Mouse (Mus musculus) neural tube, embryonic 14.5 days (tissue): ENCODE results near the gene Cryba1. TPM values are rescaled to one million over a fixed set of nuclear protein-coding genes. Genes with fewer than 3 reads are reported as not detected.

ENCODE experiments used
- ATAC-seq: fragments of 200-750 bp; cut with Nextera tagmentation; 2 replicates; pipeline ENCODE4 v1.8.0; 2017; ENCODE audit warnings: low read depth, mild to moderate bottlenecking, moderate TSS enrichment, moderate library complexity
- H3K27ac ChIP-seq: fragments of 300-500 bp; sonication (generic); 2 replicates; pipeline ENCODE4 v1.5.1; 2014; ENCODE audit warnings: low read depth, mild to moderate bottlenecking, control low read depth, low read length, moderate library complexity, mixed read lengths
- H3K27me3 ChIP-seq: fragments of 300-500 bp; sonication (generic); 2 replicates; pipeline ENCODE4 v1.6.1; 2014; ENCODE audit warnings: low read length; ENCODE audit not compliant: control insufficient read depth, insufficient read depth
- H3K36me3 ChIP-seq: fragments of 300-500 bp; sonication (generic); 2 replicates; pipeline ENCODE4 v1.6.1; 2014; ENCODE audit warnings: low read length, mixed read lengths; ENCODE audit not compliant: control insufficient read depth, insufficient read depth
- H3K4me1 ChIP-seq: fragments of 300-500 bp; sonication (generic); 2 replicates; pipeline ENCODE4 v1.6.1; 2014; ENCODE audit warnings: low read length; ENCODE audit not compliant: control insufficient read depth, insufficient read depth
- H3K4me2 ChIP-seq: fragments of 300-500 bp; sonication (generic); 2 replicates; pipeline ENCODE4 v1.6.1; 2014; ENCODE audit warnings: mild to moderate bottlenecking, low read depth, low read length, control low read depth
- H3K4me3 ChIP-seq: fragments of 300-500 bp; sonication (generic); 2 replicates; pipeline ENCODE4 v1.5.1; 2014; ENCODE audit warnings: low read depth, low read length, control low read depth, mixed read lengths
- H3K9ac ChIP-seq: fragments of 300-500 bp; sonication (generic); replicated peaks from 2 replicates; pipeline ENCODE4 v1.6.1; 2014; ENCODE audit warnings: low read depth, mild to moderate bottlenecking, control low read depth, low read length, mixed read lengths
- H3K9me3 ChIP-seq: fragments of 300-500 bp; sonication (generic); 2 replicates; pipeline ENCODE4 v1.6.1; 2016; ENCODE audit warnings: low read length; ENCODE audit not compliant: control insufficient read depth
- WGBS: fragments of 180-500 bp; shearing (Covaris S2); extraction: QIAGEN DNeasy Blood & Tissue Kit; methylation state at CpG from one replicate; pipeline ENCODE4 v1.1.7; 2014; 5-methylcytosine and 5-hydroxymethylcytosine counted together
- polyA plus RNA-seq: library from polyadenylated mRNA; unstranded; fragments of >200 nt; fragmentation: Nextera tagmentation; extraction: Ambion mirVana; gene quantifications from 2 replicates; pipeline ENCODE4 v1.2.1, GENCODE M21; 2014

Cryba1 gene
- 0.64 and 0.72 TPM in 2 replicates for polyA plus RNA-seq

GRCm38 (mm10) chr11:77725183-77725582 lies at the start of gene Cryba1:
TSS of gene Cryba1 (minus strand) at chr11:77725283.
- H3K36me3 ChIP-seq: no peaks in the 10 kb centered on the region
- no peak within 1 kb of the TSS for H3K9ac ChIP-seq
- no peaks in the 10 kb centered on the region for H3K4me1 ChIP-seq
- no peaks in the 10 kb centered on the region for H3K27me3 ChIP-seq
- H3K9me3 ChIP-seq: no peaks in the 10 kb centered on the region
- ATAC-seq: no peak
- H3K4me2 ChIP-seq: no peak within 1 kb of the TSS
- no peak within 1 kb of the TSS for H3K4me3 ChIP-seq
- H3K27ac ChIP-seq: no peak within 1 kb of the TSS
- WGBS: 38% methylated on average over 7 of the region's 7 CpGs

GRCm38 (mm10) chr11:77771879-77772713 lies 47.0 kb upstream of the Cryba1 start:
- Histone ChIP-seq H3K4me1 (peaks cover 4% of the 10 kb centered on the region; the same call in 1 of the 2 replicates), H3K27ac (no peak overlapping the region), H3K36me3 (no peaks in the 10 kb centered on the region), H3K9me3 (no peaks in the 10 kb centered on the region), H3K4me2 (no peak overlapping the region), H3K9ac (no peak overlapping the region), H3K27me3 (no peaks in the 10 kb centered on the region), H3K4me3 (no peak overlapping the region)
- 60% methylated on average over 8 of the region's 8 CpGs for WGBS
- no peak for ATAC-seq

- Histone ChIP-seq H3K4me1 (peaks cover 15% of the 10 kb centered on the region), H3K4me2 (no peak overlapping the region), H3K27me3 (no peaks in the 10 kb centered on the region), H3K9ac (no peak overlapping the region), H3K27ac (no peak overlapping the region), H3K36me3 (no peaks in the 10 kb centered on the region), H3K4me3 (no peak overlapping the region), H3K9me3 (no peaks in the 10 kb centered on the region)
- no peak for ATAC-seq
- WGBS: 82% methylated on average over 8 of the region's 8 CpGs
These were observed 45.3 kb upstream of the Cryba1 start for GRCm38 (mm10) chr11:77770346-77770745.

GRCm38 (mm10) chr11:77769496-77769895 lies 44.4 kb upstream of the Cryba1 start:
- H3K4me1 ChIP-seq: peaks cover 24% of the 10 kb centered on the region
- 77% methylated on average over 4 of the region's 4 CpGs for whole genome bisulfite sequencing

GRCm38 (mm10) chr11:77766351-77767001 lies 41.4 kb upstream of the Cryba1 start:
- Histone ChIP-seq H3K27ac (peak overlapping the region; percentile 35; the same call in 1 of the 2 replicates), H3K36me3 (no peaks in the 10 kb centered on the region), H3K9me3 (no peaks in the 10 kb centered on the region), H3K27me3 (no peaks in the 10 kb centered on the region), H3K4me1 (peaks cover 35% of the 10 kb centered on the region), H3K9ac (peak overlapping the region; percentile 48), H3K4me3 (peak overlapping the region; percentile 28), H3K4me2 (peak overlapping the region; percentile 72)
- WGBS: 2% methylated on average over 35 of the region's 35 CpGs
- ATAC-seq: peak; percentile 19; the same call in 1 of the 2 replicates

More at GRCm38 (mm10) chr11:77769496-77769895, 44.4 kb upstream of the Cryba1 start:
- H3K4me2 ChIP-seq: no peak overlapping the region
- no peaks in the 10 kb centered on the region for H3K36me3 ChIP-seq
- ATAC-seq: no peak
- no peaks in the 10 kb centered on the region for H3K27me3 ChIP-seq
- H3K9me3 ChIP-seq: no peaks in the 10 kb centered on the region
- no peak overlapping the region for H3K27ac ChIP-seq
- H3K4me3 ChIP-seq: no peak overlapping the region
- no peak overlapping the region for H3K9ac ChIP-seq

GRCm38 (mm10) chr11:77765459-77765777 lies 40.3 kb upstream of the Cryba1 start:
- no peaks in the 10 kb centered on the region for H3K36me3 ChIP-seq
- peaks cover 35% of the 10 kb centered on the region for H3K4me1 ChIP-seq
- 43% methylated on average over 4 of the region's 4 CpGs for WGBS
- H3K27me3 ChIP-seq: no peaks in the 10 kb centered on the region
- no peak overlapping the region for H3K27ac ChIP-seq
- 0 out of 2 replicates have a peak overlapping the region, but pooled peaks have one; percentile 7 for H3K9ac ChIP-seq
- peak overlapping the region; percentile 92; the same call in 1 of the 2 replicates for H3K4me2 ChIP-seq
- no peak overlapping the region for H3K4me3 ChIP-seq
- ATAC-seq: no peak
- H3K9me3 ChIP-seq: no peaks in the 10 kb centered on the region

GRCm38 (mm10) chr11:77764694-77765458 lies 39.8 kb upstream of the Cryba1 start:
- Histone ChIP-seq H3K27me3 (no peaks in the 10 kb centered on the region), H3K9ac (0 out of 2 replicates have a peak overlapping the region, but pooled peaks have one; percentile 98), H3K4me2 (peak overlapping the region; percentile 92), H3K36me3 (no peaks in the 10 kb centered on the region), H3K27ac (no peak overlapping the region), H3K4me3 (peak overlapping the region; percentile 98), H3K9me3 (no peaks in the 10 kb centered on the region), H3K4me1 (peaks cover 35% of the 10 kb centered on the region)
- ATAC-seq: no peak
- 48% methylated on average over 9 of the region's 9 CpGs for WGBS

- peak; percentile 54 for ATAC-seq
- H3K36me3 ChIP-seq: no peaks in the 10 kb centered on the region
- H3K9me3 ChIP-seq: no peaks in the 10 kb centered on the region
- H3K4me1 ChIP-seq: peaks cover 35% of the 10 kb centered on the region
- H3K4me3 ChIP-seq: peak overlapping the region; percentile 98
- WGBS: 4% methylated on average over 26 of the region's 26 CpGs
- peak overlapping the region; percentile 93 for H3K27ac ChIP-seq
- peak overlapping the region; percentile 92 for H3K4me2 ChIP-seq
- no peaks in the 10 kb centered on the region for H3K27me3 ChIP-seq
- H3K9ac ChIP-seq: peak overlapping the region; percentile 98
These were observed 38.7 kb upstream of the Cryba1 start for GRCm38 (mm10) chr11:77763673-77764340.
